ENCODE assay signal across 9 mouse cellular contexts in the genomic region with DNA sequence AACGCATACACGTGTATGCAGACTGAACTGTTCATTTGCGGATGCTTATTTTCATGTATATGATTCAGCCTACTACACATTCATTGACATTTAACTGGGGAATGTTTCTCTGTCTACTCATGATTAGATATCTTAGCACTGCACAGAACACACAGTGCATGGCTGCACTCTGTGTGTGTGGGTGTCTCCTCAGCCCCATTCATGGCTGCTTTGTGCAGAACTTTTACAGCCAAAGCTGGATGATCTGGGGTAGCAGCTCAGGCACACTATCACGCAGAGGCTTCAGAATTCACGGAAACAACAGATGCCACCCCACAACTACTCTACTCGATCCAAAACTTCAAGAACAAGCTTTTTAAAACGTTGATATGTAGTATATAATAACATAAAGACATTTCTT.
"Had no signal": no experiment of that assay in that cellular context is flagged by ENCODE, and none has a peak within 500 bp of the region (broad histone marks: within the 10 kb centered on the region; RNA-seq: fewer than 3 reads in every experiment).

No protein-coding gene starts in this region.

- DNase-seq: kidney, adult 11 months; kidney, adult 9 months; kidney, postnatal 36 days; left cerebral cortex, postnatal 4 days; lung, adult 18-20 months; spleen, adult 18-20 months; thymus, adult 2 months; thymus, postnatal 25 days had no signal

- ATAC-seq: midbrain, embryonic 13.5 days had no signal
